Mouse (Mus musculus): ENCODE measurements around the gene Ubash3a. TPM values are rescaled to one million over a fixed set of nuclear protein-coding genes. Genes with fewer than 3 reads are reported as not detected.

The Ubash3a gene
- polyA plus RNA-seq, 1 experiment: not detected

DNA sequence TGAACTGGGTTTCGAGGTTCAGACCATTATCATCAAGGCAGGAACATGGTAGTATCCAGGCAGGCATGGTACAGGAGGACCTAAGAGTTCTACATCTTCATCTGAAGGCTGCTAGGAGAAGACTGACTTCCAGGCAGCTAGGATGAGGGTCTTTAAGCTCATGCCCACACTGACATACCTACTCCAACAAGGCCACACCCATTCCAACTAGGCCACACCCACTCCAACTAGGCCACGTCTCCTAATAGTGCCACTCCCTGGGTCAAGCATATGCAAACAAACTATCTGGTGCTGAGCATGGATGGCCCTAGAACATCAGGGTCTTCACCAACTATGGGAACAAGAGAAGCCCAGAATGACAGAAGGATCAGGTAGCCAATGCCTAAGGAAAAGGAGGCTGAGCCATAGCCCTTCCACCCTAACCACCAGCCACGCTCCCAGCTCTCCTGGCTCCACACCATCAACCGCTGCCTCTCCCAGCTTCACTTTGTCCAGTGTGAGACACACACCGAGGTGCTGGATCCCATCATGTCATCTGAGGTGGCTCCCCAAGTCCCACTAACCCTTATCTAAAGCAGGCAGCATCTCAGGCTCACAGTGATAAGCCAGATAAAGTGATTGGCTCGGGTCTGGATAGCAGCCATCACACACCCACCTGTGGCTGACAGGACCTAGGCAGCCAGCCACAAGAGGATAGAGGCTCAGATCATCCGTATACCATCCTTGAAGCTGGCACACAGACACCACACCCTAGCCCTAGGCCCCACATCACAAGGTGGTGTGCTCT lies 30.8 kb downstream of the Ubash3a start:
- TF ChIP-seq POLR2A (IDR thresholded peaks at IDR 0.05; ENCODE audit: borderline replicate concordance, insufficient read depth, low read length) (no peak), CTCF (IDR thresholded peaks at IDR 0.05; ENCODE audit: borderline replicate concordance, insufficient read depth, low read depth, low read length) (no peak)
- H3K27ac ChIP-seq (ENCODE audit: insufficient read depth, low read length): no peak overlapping the region
- 76% methylated on average over 7 of the region's 7 CpGs for WGBS
- no peak for DNase-seq
- no peaks in the 10 kb centered on the region for H3K4me1 ChIP-seq (ENCODE audit: control insufficient read depth, insufficient read depth, low read length)
- H3K4me3 ChIP-seq (replicated peaks; ENCODE audit: insufficient read depth, low read depth, low read length): no peak overlapping the region
- H3K27me3 ChIP-seq (ENCODE audit: control insufficient read depth, insufficient read depth, low read length): no peaks in the 10 kb centered on the region

- no peaks in the 10 kb centered on the region for H3K27me3 ChIP-seq (ENCODE audit: control insufficient read depth, insufficient read depth, low read length)
- no peaks in the 10 kb centered on the region for H3K4me1 ChIP-seq (ENCODE audit: control insufficient read depth, insufficient read depth, low read length)
- H3K27ac ChIP-seq (ENCODE audit: insufficient read depth, low read length): no peak overlapping the region
- no peak for TF ChIP-seq POLR2A (IDR thresholded peaks at IDR 0.05; ENCODE audit: borderline replicate concordance, insufficient read depth, low read length)
- no peak for TF ChIP-seq CTCF (IDR thresholded peaks at IDR 0.05; ENCODE audit: borderline replicate concordance, insufficient read depth, low read depth, low read length)
- 86% methylated on average over 8 of the region's 8 CpGs for WGBS
- H3K4me3 ChIP-seq (replicated peaks; ENCODE audit: insufficient read depth, low read depth, low read length): no peak overlapping the region
- no peak for DNase-seq
These were observed 33.5 kb downstream of the Ubash3a start for GRCm38 (mm10) chr17:31241156-31241555.

DNA sequence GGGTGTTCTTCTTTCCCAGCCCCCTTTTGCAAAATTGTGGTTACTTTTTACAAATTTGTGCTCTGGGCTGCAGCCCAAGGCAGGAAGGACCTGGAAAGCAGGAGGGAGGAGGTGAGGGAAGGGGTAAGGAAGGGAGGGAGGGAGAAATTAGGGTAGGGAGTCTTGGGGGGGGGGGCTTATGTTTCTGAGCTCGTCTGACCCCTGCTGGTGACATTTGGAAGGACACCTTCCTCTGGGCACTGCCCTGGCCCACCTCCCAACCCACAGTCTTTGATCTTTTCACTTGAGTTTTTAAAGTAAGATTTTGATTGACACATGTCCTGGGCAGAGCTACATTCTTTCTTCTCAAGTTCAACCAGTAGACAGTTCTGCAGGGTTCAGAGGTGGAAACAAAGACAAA lies 35.1 kb downstream of the Ubash3a start:
- Histone ChIP-seq H3K27ac (ENCODE audit: insufficient read depth, low read length) (no peak overlapping the region), H3K4me3 (replicated peaks; ENCODE audit: insufficient read depth, low read depth, low read length) (no peak overlapping the region), H3K27me3 (ENCODE audit: control insufficient read depth, insufficient read depth, low read length) (no peaks in the 10 kb centered on the region), H3K4me1 (ENCODE audit: control insufficient read depth, insufficient read depth, low read length) (no peaks in the 10 kb centered on the region)
- WGBS: 0% methylated on average over 1 of the region's 1 CpGs
- DNase-seq: no peak
- TF ChIP-seq POLR2A (IDR thresholded peaks at IDR 0.05; ENCODE audit: borderline replicate concordance, insufficient read depth, low read length) (no peak), CTCF (IDR thresholded peaks at IDR 0.05; ENCODE audit: borderline replicate concordance, insufficient read depth, low read depth, low read length) (peak; percentile 31; the same call in 1 of the 2 replicates)

DNA sequence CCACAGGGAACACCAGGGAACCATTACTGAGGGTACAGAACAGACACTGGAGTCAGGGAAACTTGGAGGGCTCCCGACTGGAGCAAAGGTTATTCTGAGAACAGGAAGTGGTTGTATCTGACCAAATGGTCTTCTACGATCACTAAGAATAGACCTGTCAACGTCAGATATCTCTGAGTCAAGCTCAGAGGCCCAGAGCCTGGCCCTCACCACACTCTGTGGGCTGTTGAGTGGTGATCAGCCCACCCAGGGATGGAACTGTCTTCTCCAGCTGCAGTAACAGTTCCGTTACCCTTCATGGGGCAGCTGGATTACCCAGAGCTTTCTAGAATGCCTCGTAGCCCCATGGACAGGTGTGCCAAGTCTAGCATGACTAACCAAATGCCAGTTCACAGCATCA lies 37.6 kb downstream of the Ubash3a start:
- H3K4me3 ChIP-seq (replicated peaks; ENCODE audit: insufficient read depth, low read depth, low read length): no peak overlapping the region
- no peak for TF ChIP-seq POLR2A (IDR thresholded peaks at IDR 0.05; ENCODE audit: borderline replicate concordance, insufficient read depth, low read length)
- TF ChIP-seq CTCF (IDR thresholded peaks at IDR 0.05; ENCODE audit: borderline replicate concordance, insufficient read depth, low read depth, low read length): no peak
- no peak overlapping the region for H3K27ac ChIP-seq (ENCODE audit: insufficient read depth, low read length)
- DNase-seq: no peak
- no peaks in the 10 kb centered on the region for H3K27me3 ChIP-seq (ENCODE audit: control insufficient read depth, insufficient read depth, low read length)
- 66% methylated on average over 5 of the region's 5 CpGs for WGBS
- no peaks in the 10 kb centered on the region for H3K4me1 ChIP-seq (ENCODE audit: control insufficient read depth, insufficient read depth, low read length)

GRCm38 (mm10) chr17:31247144-31247543 lies 39.5 kb downstream of the Ubash3a start:
- Histone ChIP-seq H3K27ac (ENCODE audit: insufficient read depth, low read length) (no peak overlapping the region), H3K4me3 (replicated peaks; ENCODE audit: insufficient read depth, low read depth, low read length) (no peak overlapping the region), H3K4me1 (ENCODE audit: control insufficient read depth, insufficient read depth, low read length) (no peaks in the 10 kb centered on the region), H3K27me3 (ENCODE audit: control insufficient read depth, insufficient read depth, low read length) (no peaks in the 10 kb centered on the region)
- WGBS: 44% methylated on average over 5 of the region's 5 CpGs
- no peak for DNase-seq
- no peak for TF ChIP-seq POLR2A (IDR thresholded peaks at IDR 0.05; ENCODE audit: borderline replicate concordance, insufficient read depth, low read length)
- TF ChIP-seq CTCF (IDR thresholded peaks at IDR 0.05; ENCODE audit: borderline replicate concordance, insufficient read depth, low read depth, low read length): no peak

DNA sequence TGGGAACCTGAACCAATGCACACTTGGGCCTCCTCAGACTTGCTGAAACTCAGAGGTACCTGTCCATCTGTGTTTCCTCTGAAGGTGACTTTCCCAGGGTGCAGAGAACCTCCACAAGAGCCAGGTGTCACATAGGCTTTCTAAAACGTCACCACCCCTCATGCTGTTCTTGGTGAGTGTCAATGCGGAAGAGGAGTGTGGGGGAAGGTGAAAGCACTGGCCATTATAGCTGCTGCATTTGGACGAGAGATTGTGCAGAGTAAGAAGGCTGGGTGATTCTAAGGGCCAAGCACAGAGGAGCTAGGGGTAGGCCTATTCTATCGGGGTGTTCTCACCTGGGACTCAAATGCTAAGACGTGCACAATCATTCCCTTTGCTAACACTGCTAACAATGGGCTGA lies 46.3 kb downstream of the Ubash3a start:
- DNase-seq: no peak
- Histone ChIP-seq H3K4me1 (ENCODE audit: control insufficient read depth, insufficient read depth, low read length) (peaks cover 3% of the 10 kb centered on the region; the same call in 1 of the 2 replicates), H3K27ac (ENCODE audit: insufficient read depth, low read length) (no peak overlapping the region), H3K4me3 (replicated peaks; ENCODE audit: insufficient read depth, low read depth, low read length) (no peak overlapping the region), H3K27me3 (ENCODE audit: control insufficient read depth, insufficient read depth, low read length) (no peaks in the 10 kb centered on the region)
- TF ChIP-seq CTCF (IDR thresholded peaks at IDR 0.05; ENCODE audit: borderline replicate concordance, insufficient read depth, low read depth, low read length) (no peak), POLR2A (IDR thresholded peaks at IDR 0.05; ENCODE audit: borderline replicate concordance, insufficient read depth, low read length) (no peak)
- 85% methylated on average over 5 of the region's 5 CpGs for whole genome bisulfite sequencing

- Histone ChIP-seq H3K27me3 (ENCODE audit: control insufficient read depth, insufficient read depth, low read length) (no peaks in the 10 kb centered on the region), H3K4me3 (replicated peaks; ENCODE audit: insufficient read depth, low read depth, low read length) (no peak overlapping the region), H3K4me1 (ENCODE audit: control insufficient read depth, insufficient read depth, low read length) (peaks cover 3% of the 10 kb centered on the region; the same call in 1 of the 2 replicates), H3K27ac (ENCODE audit: insufficient read depth, low read length) (no peak overlapping the region)
- WGBS: 15% methylated on average over 9 of the region's 9 CpGs
- DNase-seq: peak; percentile 91 to 94
- peak; percentile 94 for TF ChIP-seq CTCF (IDR thresholded peaks at IDR 0.05; ENCODE audit: borderline replicate concordance, insufficient read depth, low read depth, low read length)
- no peak for TF ChIP-seq POLR2A (IDR thresholded peaks at IDR 0.05; ENCODE audit: borderline replicate concordance, insufficient read depth, low read length)
These were observed 46.8 kb downstream of the Ubash3a start for GRCm38 (mm10) chr17:31254463-31254931.

GRCm38 (mm10) chr17:31257149-31257548 lies 49.5 kb downstream of the Ubash3a start:
- DNase-seq: no peak
- Histone ChIP-seq H3K4me1 (ENCODE audit: control insufficient read depth, insufficient read depth, low read length) (peaks cover 3% of the 10 kb centered on the region; the same call in 1 of the 2 replicates), H3K4me3 (replicated peaks; ENCODE audit: insufficient read depth, low read depth, low read length) (no peak overlapping the region), H3K27me3 (ENCODE audit: control insufficient read depth, insufficient read depth, low read length) (no peaks in the 10 kb centered on the region), H3K27ac (ENCODE audit: insufficient read depth, low read length) (no peak overlapping the region)
- 84% methylated on average over 1 of the region's 1 CpGs for WGBS
- no peak for TF ChIP-seq POLR2A (IDR thresholded peaks at IDR 0.05; ENCODE audit: borderline replicate concordance, insufficient read depth, low read length)
- no peak for TF ChIP-seq CTCF (IDR thresholded peaks at IDR 0.05; ENCODE audit: borderline replicate concordance, insufficient read depth, low read depth, low read length)
